Mouse (Mus musculus) heart, adult 2 months (tissue): ENCODE measurements around the gene Spcs2. TPM values are rescaled to one million over a fixed set of nuclear protein-coding genes. Genes with fewer than 3 reads are reported as not detected.

Experiments used
- DNase-seq, 2 experiments: peaks; one replicate each; pipeline ENCODE4 v3.0.0; 2021
- H3K27ac ChIP-seq: fragments of 200-600 bp; 2 replicates; pipeline ENCODE4 v1.8.1; 2022
- H3K27me3 ChIP-seq: fragments of 200-500 bp; 2 replicates; pipeline ENCODE4 v1.6.1; 2012; ENCODE audit warnings: mild to moderate bottlenecking, low read length, inconsistent platforms, mixed read lengths; ENCODE audit not compliant: control insufficient read depth, insufficient read depth
- H3K36me3 ChIP-seq: fragments of 200-500 bp; 2 replicates; pipeline ENCODE4 v1.6.1; 2012; ENCODE audit warnings: low read length, inconsistent platforms; ENCODE audit not compliant: control insufficient read depth, insufficient read depth
- H3K4me1 ChIP-seq: fragments of 200-500 bp; 2 replicates; pipeline ENCODE4 v1.6.1; 2011; ENCODE audit warnings: low read length; ENCODE audit not compliant: control insufficient read depth, insufficient read depth
- H3K4me3 ChIP-seq: fragments of 200-600 bp; 2 replicates; pipeline ENCODE4 v1.8.1; 2022
- H3K79me2 ChIP-seq: fragments of 200-500 bp; replicated peaks from 2 replicates; pipeline ENCODE4 v1.6.1; 2012; ENCODE audit warnings: mild to moderate bottlenecking, inconsistent platforms, low read length, moderate library complexity, mixed read lengths; ENCODE audit not compliant: control insufficient read depth, insufficient read depth
- H3K9ac ChIP-seq: fragments of 200-500 bp; 2 replicates; pipeline ENCODE4 v1.6.1; 2012; ENCODE audit warnings: low read depth, mild to moderate bottlenecking, control low read depth, inconsistent platforms, low read length, mixed read lengths
- CTCF ChIP-seq: fragments of 200-600 bp; IDR thresholded peaks from 2 replicates; pipeline ENCODE4 v1.8.1; 2022; ENCODE audit warnings: antibody characterized with exemption, mild to moderate bottlenecking, moderate library complexity
- EP300 ChIP-seq: fragments of 200-500 bp; IDR thresholded peaks from 2 replicates; pipeline ENCODE4 v1.6.1; 2011; ENCODE audit warnings: low read depth, low read length, control low read depth; ENCODE audit not compliant: insufficient read depth
- POLR2A ChIP-seq: fragments of 200-500 bp; IDR thresholded peaks from 2 replicates; pipeline ENCODE4 v1.6.1; 2011; ENCODE audit warnings: mild to moderate bottlenecking, low read depth, low read length, control low read depth; ENCODE audit not compliant: insufficient read depth
- WGBS: fragments of 180-500 bp; shearing (Covaris S2); methylation state at CpG from one replicate; pipeline ENCODE4 v1.1.7; 2018; 5-methylcytosine and 5-hydroxymethylcytosine counted together
- intact Hi-C: fragments of 180-260 bp; cut with DNase I; formaldehyde crosslinking; loops from one replicate; pipeline ENCODE4 v1.15.1; 2025
- long read RNA-seq: library from polyadenylated mRNA; stranded (forward); transcript quantifications from one replicate; pipeline ENCODE4 v2.0.0, GENCODE M21; 2021
- polyA plus RNA-seq: library from polyadenylated mRNA; depleted of rRNA; stranded (reverse); fragments of >200 nt; gene quantifications from 2 replicates; pipeline ENCODE4 v1.2.3, GENCODE M21; 2012; rRNA removed
- total RNA-seq, 2 experiments: library from RNA; stranded (reverse); gene quantifications; 2 replicates each; pipeline ENCODE4 v1.2.3; 2021

The Spcs2 gene
- total RNA-seq: 10 to 100 TPM; 58.8 to 60.9 TPM
- polyA plus RNA-seq: 21.0 and 40.0 TPM in 2 replicates
- long read RNA-seq, transcript Spcs2-201 (5 exons, 2,909 nt): major isoform, 87 of 92 reads
- long read RNA-seq, partial matches to known transcripts: 0 of 92 reads
- long read RNA-seq, other reads (novel, unspliced or antisense): 2 of 92 reads

DNA sequence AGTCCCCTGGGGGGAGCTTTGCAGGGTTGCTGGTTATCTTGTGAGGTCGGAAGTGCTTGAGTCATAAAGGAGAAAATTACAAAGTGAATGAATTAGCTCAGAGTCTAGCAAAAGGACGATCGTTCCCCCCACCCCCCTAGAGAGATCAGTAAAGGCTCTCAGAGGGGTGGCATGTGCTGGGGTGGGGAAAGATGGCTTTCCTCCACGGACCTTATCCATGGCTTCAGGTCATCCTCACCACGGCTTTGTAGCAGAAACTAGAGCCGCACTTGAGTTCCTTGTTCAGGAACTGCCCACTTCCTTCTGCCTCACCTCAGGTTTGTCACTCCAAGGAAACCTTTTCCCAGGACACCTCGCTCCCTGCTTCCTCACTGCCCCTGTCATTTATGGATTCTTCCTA, at the start of gene Spcs2:
TSS of gene Spcs2 (minus strand) at position 101 of the 400 bp plus-strand sequence.
- H3K36me3 ChIP-seq: no peaks in the 10 kb centered on the region
- intact Hi-C loops: no loop called here
- WGBS: 40% methylated on average over 7 of the region's 7 CpGs
- peaks cover 2% of the 10 kb centered on the region; the same call in 1 of the 2 replicates for H3K4me1 ChIP-seq
- H3K27ac ChIP-seq: no peak within 1 kb of the TSS
- H3K79me2 ChIP-seq: no peaks in the 10 kb centered on the region
- TF ChIP-seq EP300: no peak
- no peaks in the 10 kb centered on the region for H3K27me3 ChIP-seq
- no peak within 1 kb of the TSS for H3K9ac ChIP-seq
- DNase-seq: no peak
- H3K4me3 ChIP-seq: no peak within 1 kb of the TSS

DNA sequence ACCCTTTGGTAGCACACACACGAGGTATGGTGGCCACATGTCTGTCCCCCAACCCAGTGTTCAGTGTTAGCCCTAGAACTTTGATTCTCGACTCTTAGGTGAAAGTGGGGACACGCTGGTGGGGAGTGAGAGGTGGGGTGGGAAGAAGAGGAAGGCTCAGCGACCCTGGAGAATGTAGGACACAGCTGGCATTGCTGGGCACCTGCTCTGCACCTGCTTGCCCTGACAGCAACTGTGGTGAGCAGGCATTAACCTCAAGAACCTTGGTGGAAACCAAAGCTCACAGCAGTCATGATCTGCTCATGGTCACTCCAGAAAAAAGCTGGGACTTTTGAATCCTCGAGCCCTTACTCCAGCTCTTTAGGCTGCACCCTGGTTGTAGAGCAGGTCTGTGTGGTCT, 47.8 kb upstream of the Spcs2 start:
- H3K79me2 ChIP-seq: no peaks in the 10 kb centered on the region
- H3K27ac ChIP-seq: no peak overlapping the region
- H3K27me3 ChIP-seq: no peaks in the 10 kb centered on the region
- no peaks in the 10 kb centered on the region for H3K4me1 ChIP-seq
- H3K36me3 ChIP-seq: no peaks in the 10 kb centered on the region
- no peak overlapping the region for H3K9ac ChIP-seq
- intact Hi-C loops: no loop called here
- WGBS: 71% methylated on average over 5 of the region's 5 CpGs
- no peak overlapping the region for H3K4me3 ChIP-seq
- TF ChIP-seq CTCF (no peak), EP300 (no peak), POLR2A (no peak)
- no peak for DNase-seq

DNA sequence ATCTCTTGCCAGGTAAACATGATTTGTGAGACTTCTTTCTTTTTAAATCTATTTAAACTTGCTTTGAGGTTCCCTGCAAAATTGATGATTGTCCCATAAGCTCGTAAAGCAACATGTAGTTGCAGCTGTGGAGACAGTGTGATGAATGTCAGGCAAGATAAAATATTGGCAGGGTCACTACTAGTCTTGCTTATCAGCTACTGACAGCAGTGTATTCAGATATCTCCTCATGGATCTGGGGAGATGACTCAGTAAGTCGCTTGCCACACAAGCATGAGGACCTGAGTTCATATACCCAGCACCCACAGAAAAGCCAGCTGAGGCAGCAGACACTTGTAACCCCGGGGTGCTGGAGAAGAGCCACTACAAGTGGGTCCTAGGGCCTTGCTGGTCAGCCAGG, 44.2 kb upstream of the Spcs2 start:
- H3K9ac ChIP-seq: no peak overlapping the region
- intact Hi-C loops: no loop called here
- no peaks in the 10 kb centered on the region for H3K27me3 ChIP-seq
- H3K36me3 ChIP-seq: no peaks in the 10 kb centered on the region
- no peak for DNase-seq
- no peak overlapping the region for H3K27ac ChIP-seq
- H3K4me3 ChIP-seq: no peak overlapping the region
- 54% methylated on average over 3 of the region's 3 CpGs for WGBS
- no peaks in the 10 kb centered on the region for H3K79me2 ChIP-seq
- TF ChIP-seq POLR2A: no peak
- TF ChIP-seq EP300: no peak
- TF ChIP-seq CTCF: no peak
- no peaks in the 10 kb centered on the region; the same call in 1 of the 2 replicates for H3K4me1 ChIP-seq

DNA sequence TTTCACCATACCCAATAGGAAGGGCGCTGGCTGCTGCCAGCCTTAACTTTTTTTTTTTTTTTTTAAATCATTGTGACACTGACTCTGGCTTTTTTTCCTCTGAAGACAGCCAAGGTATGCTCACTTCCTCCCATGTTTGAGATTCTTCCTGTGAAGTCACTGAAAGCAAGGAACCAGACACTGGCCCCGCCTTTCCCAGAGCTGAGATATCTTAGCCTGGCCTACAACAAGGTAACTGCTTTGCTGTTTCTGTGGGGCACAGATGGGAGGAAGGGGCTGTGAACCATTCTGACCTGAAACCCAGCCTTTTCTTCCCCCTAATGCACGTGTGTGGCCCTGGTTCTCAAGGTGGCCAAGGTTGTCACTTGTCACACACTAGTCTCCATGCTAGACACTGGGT, 43.1 kb upstream of the Spcs2 start:
- no peak overlapping the region for H3K27ac ChIP-seq
- TF ChIP-seq CTCF: no peak
- TF ChIP-seq POLR2A: no peak
- TF ChIP-seq EP300: no peak
- no peak overlapping the region for H3K9ac ChIP-seq
- H3K4me1 ChIP-seq: no peaks in the 10 kb centered on the region; the same call in 1 of the 2 replicates
- WGBS: 83% methylated on average over 3 of the region's 3 CpGs
- DNase-seq: no peak
- H3K27me3 ChIP-seq: no peaks in the 10 kb centered on the region
- intact Hi-C loops: no loop called here
- H3K79me2 ChIP-seq: no peaks in the 10 kb centered on the region
- H3K4me3 ChIP-seq: no peak overlapping the region
- no peaks in the 10 kb centered on the region for H3K36me3 ChIP-seq

DNA sequence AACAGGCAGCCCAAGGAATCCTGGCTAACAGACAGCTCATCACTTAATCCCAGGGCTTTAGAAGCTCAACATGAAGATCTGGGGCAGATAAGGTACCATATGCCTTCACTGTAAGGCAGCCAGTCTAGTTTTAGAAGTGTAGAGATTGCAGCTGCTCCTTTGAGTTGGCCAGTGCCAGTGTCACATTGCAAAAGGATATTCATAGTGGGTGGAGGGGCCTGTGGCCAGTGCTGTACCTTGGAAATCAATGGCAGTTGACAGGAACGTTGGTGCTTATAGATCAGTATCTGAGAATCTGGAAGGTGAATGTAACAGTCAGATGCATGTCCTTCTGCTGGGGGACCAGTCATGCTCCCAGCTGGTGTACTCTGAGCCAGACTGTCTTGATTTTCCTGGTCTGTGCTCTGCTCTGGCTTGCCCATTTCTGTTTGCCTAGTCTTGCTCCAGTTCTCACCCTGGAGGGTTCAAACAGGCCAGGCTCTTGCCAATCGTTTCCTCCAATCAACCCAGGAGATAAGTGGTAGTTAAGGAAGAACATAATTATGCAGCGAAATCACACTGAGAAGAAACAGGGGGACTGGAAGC, 41.3 kb upstream of the Spcs2 start:
- Histone ChIP-seq H3K4me3 (no peak overlapping the region), H3K79me2 (no peaks in the 10 kb centered on the region), H3K27ac (no peak overlapping the region), H3K36me3 (no peaks in the 10 kb centered on the region), H3K9ac (no peak overlapping the region), H3K27me3 (no peaks in the 10 kb centered on the region), H3K4me1 (no peaks in the 10 kb centered on the region; the same call in 1 of the 2 replicates)
- intact Hi-C loops: no loop called here
- no peak for TF ChIP-seq EP300
- no peak for TF ChIP-seq POLR2A
- TF ChIP-seq CTCF: no peak
- DNase-seq: no peak
- WGBS: 29% methylated on average over 3 of the region's 3 CpGs

DNA sequence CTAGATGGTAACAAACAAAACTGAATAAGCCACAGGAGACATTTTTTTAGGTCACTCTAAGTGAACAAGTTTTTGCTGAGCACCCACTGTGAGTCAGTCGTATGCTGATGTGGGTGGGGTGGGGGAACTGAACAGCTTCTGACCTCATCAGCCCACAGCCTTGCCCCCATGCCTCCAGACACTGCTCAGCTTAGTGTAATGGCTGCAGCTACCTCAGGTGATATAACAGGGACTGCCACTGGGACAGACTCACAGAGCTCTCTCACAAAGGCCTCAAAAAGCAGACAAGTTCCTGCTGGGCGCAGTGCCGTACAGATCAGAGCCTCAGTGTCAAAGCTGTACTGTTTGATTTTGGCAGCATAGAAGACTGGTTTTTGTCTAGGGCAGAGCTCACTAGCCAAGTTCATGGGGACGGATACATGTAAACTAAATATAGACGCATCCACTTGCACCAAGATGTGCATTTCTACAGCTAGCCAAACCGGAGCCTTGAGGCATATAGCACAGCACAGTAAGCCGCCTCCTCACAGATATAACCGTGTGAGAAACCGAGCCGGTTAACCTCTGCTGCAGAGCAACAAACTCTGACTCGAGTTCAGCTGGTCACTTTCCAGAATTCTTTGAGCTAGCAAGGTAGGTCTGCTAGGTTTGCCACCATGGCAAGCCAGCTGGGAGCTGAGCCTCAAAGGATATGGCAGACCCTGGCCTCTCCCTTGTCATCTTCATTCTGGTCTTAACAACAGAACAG, 39.8 kb upstream of the Spcs2 start:
- H3K9ac ChIP-seq: no peak overlapping the region
- H3K27me3 ChIP-seq: no peaks in the 10 kb centered on the region
- WGBS: 50% methylated on average over 11 of the region's 11 CpGs
- no peak for TF ChIP-seq EP300
- TF ChIP-seq POLR2A: no peak
- no peak for TF ChIP-seq CTCF
- no peaks in the 10 kb centered on the region for H3K79me2 ChIP-seq
- intact Hi-C loops: no loop called here
- H3K27ac ChIP-seq: no peak overlapping the region
- H3K4me3 ChIP-seq: no peak overlapping the region
- H3K36me3 ChIP-seq: no peaks in the 10 kb centered on the region
- H3K4me1 ChIP-seq: no peaks in the 10 kb centered on the region; the same call in 1 of the 2 replicates
- no peak for DNase-seq
